14 mouse cellular contexts compared by ENCODE assay signal in genomic region chr17:27627451-27627850, GRCm38 (mm10). TPM values are rescaled to one million over a fixed set of nuclear protein-coding genes. Genes with fewer than 3 reads are reported as not detected.
DNase-seq lines count a peak whose midpoint lies in the region; ATAC-seq and TF ChIP-seq lines count a peak whose summit lies in the region.
"Had no signal": no experiment of that assay in that cellular context is flagged by ENCODE, and none has a peak within 500 bp of the region (broad histone marks: within the 10 kb centered on the region; RNA-seq: fewer than 3 reads in every experiment).

No protein-coding gene starts in this region.

- H3K4me2 ChIP-seq in lung, embryonic 14.5 days, result no peak overlapping the region
- H3K4me2 ChIP-seq: forebrain, embryonic 12.5 days had no signal

- H3K27ac ChIP-seq in lung, embryonic 14.5 days (ENCODE audit: low read depth), result no peak overlapping the region

- TF ChIP-seq CTCF in lung, embryonic 14.5 days (IDR thresholded peaks at IDR 0.05; ENCODE audit: low read depth), result peak; percentile 32; the same call in 1 of the 2 replicates
- TF ChIP-seq CTCF in E14TG2a.4 (conservative IDR thresholded peaks at IDR 0.05; ENCODE audit: low read length), result 0 out of 2 replicates have a peak, but pooled peaks have one; percentile 18

- no peak for ATAC-seq in lung, embryonic 14.5 days (ENCODE audit: insufficient read depth)

- no peak overlapping the region for H3K9ac ChIP-seq in lung, embryonic 14.5 days

- DNase-seq in embryo, embryonic 10.5 days (ENCODE audit: low spot score), result peak; percentile 34
- no peak for DNase-seq in embryo, embryonic 11 days
- peak; percentile 35 for DNase-seq in lung, embryonic 14.5 days
- DNase-seq in lung, postnatal 36 days, result no peak
- DNase-seq in kidney, postnatal 10 days, result peak; percentile 58
- DNase-seq in Muller cell, postnatal 12 days (ENCODE audit: inconsistent ontology term), result no peak
- no peak for DNase-seq in heart, postnatal 4 days
- DNase-seq: lung, adult 18-20 months had no signal

- no peaks in the 10 kb centered on the region for H3K27me3 ChIP-seq in lung, embryonic 14.5 days (ENCODE audit: insufficient read depth, low read length)
- no peaks in the 10 kb centered on the region for H3K27me3 ChIP-seq in E14TG2a.4 (ENCODE audit: insufficient read depth, low read length)
- H3K27me3 ChIP-seq: forebrain, embryonic 12.5 days had no signal

- peaks cover 5% of the 10 kb centered on the region; the same call in 1 of the 2 replicates for H3K4me1 ChIP-seq in lung, embryonic 14.5 days (ENCODE audit: insufficient read depth)
- H3K4me1 ChIP-seq in E14TG2a.4 (replicated peaks; ENCODE audit: low read depth, low read length), result peaks cover 74% of the 10 kb centered on the region

- H3K9me3 ChIP-seq in lung, embryonic 14.5 days (ENCODE audit: low read depth, low read length), result no peaks in the 10 kb centered on the region
- H3K9me3 ChIP-seq in E14TG2a.4 (ENCODE audit: low read length), result no peaks in the 10 kb centered on the region
- H3K9me3 ChIP-seq: forebrain, embryonic 12.5 days had no signal

- H3K4me3 ChIP-seq in lung, embryonic 14.5 days (ENCODE audit: low read depth, low read length), result no peak overlapping the region
- no peak overlapping the region for H3K4me3 ChIP-seq in E14TG2a.4 (replicated peaks; ENCODE audit: low read length)
- H3K4me3 ChIP-seq: forebrain, embryonic 12.5 days had no signal

- 38% methylated on average over 5 of the region's 5 CpGs for WGBS in lung, embryonic 14.5 days

- peaks cover 35% of the 10 kb centered on the region for H3K36me3 ChIP-seq in lung, embryonic 14.5 days (ENCODE audit: insufficient read depth)
- H3K36me3 ChIP-seq in E14TG2a.4 (ENCODE audit: insufficient read depth, low read length), result peaks cover 35% of the 10 kb centered on the region

RNA-seq across cellular contexts. Expression of gene Nudt3, which starts 4.2 kb away (rescaled TPM):
- polyA plus RNA-seq in lung, embryonic 14.5 days (2014; fragmentation: Nextera tagmentation; extraction: Ambion mirVana), result 30.5 and 34.4 TPM in 2 replicates
- total RNA-seq in heart, postnatal 4 days (2021), result 100 to 1,000 TPM; 340 to 371 TPM

RNA-seq across cellular contexts. Expression of gene RPS10-NUDT3, which starts 7.6 kb away (rescaled TPM):
- polyA plus RNA-seq in lung, embryonic 14.5 days (2014; fragmentation: Nextera tagmentation; extraction: Ambion mirVana), result not detected in 2 replicates
- total RNA-seq in heart, postnatal 4 days (2021), result not detected
- total RNA-seq: granulocyte monocyte progenitor cell, adult 5-6 weeks; left cerebral cortex, adult 18-20 months had no signal
- polyA plus RNA-seq: forebrain, embryonic 12.5 days; hindbrain, embryonic 11.5 days; midbrain, embryonic 14.5 days had no signal

RNA-seq across cellular contexts. Expression of gene Rps10, which starts 9.0 kb away (rescaled TPM):
- 1,167 and 1,191 TPM in 2 replicates for polyA plus RNA-seq in lung, embryonic 14.5 days (2014; fragmentation: Nextera tagmentation; extraction: Ambion mirVana)
- total RNA-seq in heart, postnatal 4 days (2021), result 100 to 1,000 TPM; 857 to 917 TPM

RNA-seq across cellular contexts. Expression of gene Pacsin1, which starts 27.9 kb away (rescaled TPM):
- polyA plus RNA-seq in lung, embryonic 14.5 days (2014; fragmentation: Nextera tagmentation; extraction: Ambion mirVana), result 0.39 and 0.60 TPM in 2 replicates
- under 1 TPM in 1 of 2 experiments, not detected in 1; 0.17 TPM for total RNA-seq in heart, postnatal 4 days (2021)
- total RNA-seq: granulocyte monocyte progenitor cell, adult 5-6 weeks had no signal

Comparison
In these comparisons a context has a peak if more than half of its experiments do, and no peak if none do; other contexts are left out.
1. DNase-seq: peak in embryo, embryonic 10.5 days (single experiment), lung, embryonic 14.5 days (single experiment) and kidney, postnatal 10 days (single experiment); none in embryo, embryonic 11 days (single experiment), lung, postnatal 36 days (single experiment), Muller cell, postnatal 12 days (single experiment) and heart, postnatal 4 days (single experiment).